Mouse (Mus musculus) heart, adult 2 months (tissue): ENCODE measurements at regions not wholly inside any gene's neighbourhood (a gene's known extent, or its start where the extent isn't known, plus 50 kb on each side); places are given as distances from the start of the nearest gene placed in this dataset.

Experiments
- CTCF ChIP-seq: fragments of 200-600 bp; IDR thresholded peaks from 2 replicates; pipeline ENCODE4 v1.8.1; 2022; ENCODE audit warnings: antibody characterized with exemption, mild to moderate bottlenecking, moderate library complexity
- EP300 ChIP-seq: fragments of 200-500 bp; IDR thresholded peaks from 2 replicates; pipeline ENCODE4 v1.6.1; 2011; ENCODE audit warnings: low read depth, low read length, control low read depth; ENCODE audit not compliant: insufficient read depth
- POLR2A ChIP-seq: fragments of 200-500 bp; IDR thresholded peaks from 2 replicates; pipeline ENCODE4 v1.6.1; 2011; ENCODE audit warnings: mild to moderate bottlenecking, low read depth, low read length, control low read depth; ENCODE audit not compliant: insufficient read depth

- no peak for TF ChIP-seq CTCF
- no peak for TF ChIP-seq POLR2A
- TF ChIP-seq EP300 = no peak
These were observed 122.5 kb upstream of the Med13l start for GRCm38 (mm10) chr5:118438016-118438415.
